Mouse (Mus musculus) Muller cell, postnatal 12 days (primary cell): Measurements from ENCODE around the gene Heatr5a.
A peak's percentile ranks its signal among the peaks of the same experiment; 100 is the strongest.

Experiments used
- DNase-seq: peaks from one replicate; pipeline ENCODE4 v3.0.0-alpha.2; 2015; ENCODE audit errors: inconsistent ontology term

Heatr5a gene

GRCm38 (mm10) chr12:51971070-51971664 is at the start of gene Heatr5a:
TSS of gene Heatr5a (minus strand) at chr12:51971321.
- peak; percentile 92 for DNase-seq

DNA sequence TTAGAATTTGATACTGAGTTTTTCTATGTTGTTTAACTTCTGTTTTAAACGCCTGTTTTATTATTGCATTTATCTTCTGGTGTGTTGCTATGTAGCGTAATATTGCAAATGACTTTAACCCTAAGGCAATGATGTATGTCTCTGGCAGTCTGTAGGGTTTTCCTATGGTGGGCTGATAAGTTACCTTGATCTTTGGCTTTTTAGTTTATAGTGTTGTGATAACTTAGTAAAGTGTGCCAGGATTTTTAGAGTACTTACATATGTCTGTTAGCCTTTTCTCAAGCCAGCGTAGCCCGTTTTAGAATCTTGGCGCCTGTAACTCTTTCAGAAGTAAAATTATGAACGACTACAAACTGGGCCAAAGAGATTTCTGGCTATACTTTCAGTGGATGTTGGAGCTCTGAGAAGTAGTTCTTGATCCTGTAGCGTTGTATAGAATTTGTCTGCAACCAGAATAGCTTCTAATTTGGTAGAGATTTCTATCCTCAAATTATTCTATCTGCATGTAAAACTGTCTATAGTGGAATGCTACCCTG is 43.4 kb upstream of the Heatr5a start:
- DNase-seq: no peak

GRCm38 (mm10) chr12:52014044-52014443 is 42.9 kb upstream of the Heatr5a start:
- no peak for DNase-seq

- DNase-seq: no peak
These were observed 42.2 kb upstream of the Heatr5a start for GRCm38 (mm10) chr12:52013274-52013673.

- DNase-seq: no peak
These were observed 41.0 kb upstream of the Heatr5a start for GRCm38 (mm10) chr12:52012159-52012558.

DNA sequence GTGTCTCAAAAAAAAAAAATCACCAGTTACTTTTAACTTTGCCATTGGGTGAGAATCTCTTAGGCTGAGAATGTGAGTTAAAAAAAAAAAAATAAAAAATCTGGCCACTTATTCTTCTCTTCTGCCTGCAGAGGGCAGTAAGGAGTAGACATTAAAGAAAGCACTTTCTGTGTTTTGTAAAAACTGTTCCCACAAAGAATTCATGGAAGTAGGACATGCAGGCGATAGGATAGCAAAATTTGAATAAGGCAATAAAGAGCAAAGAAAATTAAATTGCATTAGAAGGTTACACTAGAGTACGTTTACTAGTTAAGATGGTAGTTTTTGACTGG is 39.5 kb upstream of the Heatr5a start:
- peak; percentile 35 for DNase-seq

DNA sequence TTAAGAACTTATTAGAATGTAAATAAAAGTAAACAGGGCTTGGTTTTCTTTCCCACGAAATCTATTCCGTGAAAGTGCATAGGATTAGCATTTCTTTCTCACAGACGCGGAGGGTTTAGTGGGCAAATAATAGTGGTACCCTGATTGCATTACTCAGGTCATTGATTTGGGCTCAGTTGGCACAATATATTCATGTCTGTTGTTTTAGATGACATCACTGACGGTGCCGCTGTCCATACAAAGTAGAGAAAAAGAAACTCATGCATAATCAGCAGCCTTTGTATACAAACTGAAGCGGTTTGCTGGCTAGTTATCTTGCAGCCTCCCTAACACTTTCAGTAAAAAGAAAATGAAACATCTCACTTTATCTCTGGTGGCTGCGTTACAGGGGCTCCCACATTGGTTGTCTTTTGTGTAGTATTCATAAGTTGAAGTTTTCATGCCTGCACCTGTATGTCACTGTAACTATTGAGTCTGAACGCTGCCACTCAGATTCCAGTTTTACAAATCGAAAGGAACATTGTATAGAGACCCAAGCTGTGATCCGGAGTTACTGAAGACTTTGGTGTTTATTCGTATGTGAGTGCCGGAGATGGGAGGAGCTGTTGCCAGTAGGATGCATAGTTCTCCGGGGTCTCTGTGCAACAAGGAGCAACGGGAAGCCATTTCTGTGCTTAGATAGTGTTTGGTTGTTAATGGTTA is 39.0 kb upstream of the Heatr5a start:
- DNase-seq: peak; percentile 25

- no peak for DNase-seq
These were observed 35.5 kb upstream of the Heatr5a start for GRCm38 (mm10) chr12:52006633-52006994.

DNA sequence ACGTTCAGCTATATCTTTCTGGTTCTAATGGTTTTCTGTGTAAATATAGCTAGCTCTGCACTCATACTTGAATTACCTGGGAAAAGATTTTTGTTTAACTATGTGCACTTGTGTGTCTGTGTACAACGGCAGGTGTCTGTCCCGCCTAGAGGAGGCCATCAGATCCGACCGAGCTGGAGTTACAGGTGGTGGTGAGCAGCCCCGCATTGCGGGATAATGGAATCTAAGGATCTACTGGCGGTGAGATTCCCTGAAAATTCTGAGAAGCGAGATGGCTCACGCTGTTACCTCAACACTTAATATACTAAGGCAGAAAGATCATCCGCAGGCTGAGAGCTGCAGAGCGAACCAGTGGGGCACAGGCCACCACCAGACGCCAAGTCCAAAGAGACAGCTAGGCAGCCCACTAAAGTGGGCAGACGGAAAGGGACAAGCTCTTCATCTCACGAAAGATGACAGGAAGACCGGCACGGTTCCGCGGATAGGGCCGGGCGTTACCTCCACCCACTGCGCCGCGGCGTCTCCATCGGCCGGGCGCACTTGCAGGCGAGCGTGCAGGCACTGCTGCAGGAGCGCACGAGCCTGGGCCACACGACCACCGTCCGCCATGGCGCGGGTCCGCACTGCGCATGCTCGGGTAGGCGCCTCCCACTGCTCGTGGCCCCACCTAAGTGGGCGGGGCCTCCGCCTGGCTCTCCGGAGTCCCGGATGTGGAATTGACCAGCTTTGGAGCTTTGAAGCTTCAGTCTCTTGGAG is 34.9 kb upstream of the Heatr5a start, which contains the start of gene Dtd2:
Gene Dtd2 (minus strand): TSS at position 625 of the 756 bp plus-strand sequence.
- DNase-seq: peak; percentile 93

DNA sequence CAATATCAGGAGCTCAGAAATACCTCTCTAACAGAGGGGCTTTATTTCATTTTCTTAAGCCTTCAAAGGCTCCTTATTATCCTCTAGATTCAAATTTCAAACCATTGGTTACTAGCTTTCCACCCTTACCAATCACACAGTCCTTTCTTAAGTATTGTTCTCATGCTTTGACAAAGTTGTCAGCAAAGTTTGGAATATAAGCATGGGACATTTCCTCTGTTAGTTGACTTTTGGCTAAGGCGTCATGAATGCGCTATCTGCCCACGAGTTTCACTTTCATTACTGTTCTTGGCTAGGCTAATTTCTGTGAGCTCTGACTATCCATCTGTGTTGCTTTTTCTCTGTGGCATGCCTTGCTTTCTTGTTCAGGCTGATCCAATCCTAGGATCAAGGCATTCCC is 31.6 kb upstream of the Heatr5a start:
- no peak for DNase-seq

DNA sequence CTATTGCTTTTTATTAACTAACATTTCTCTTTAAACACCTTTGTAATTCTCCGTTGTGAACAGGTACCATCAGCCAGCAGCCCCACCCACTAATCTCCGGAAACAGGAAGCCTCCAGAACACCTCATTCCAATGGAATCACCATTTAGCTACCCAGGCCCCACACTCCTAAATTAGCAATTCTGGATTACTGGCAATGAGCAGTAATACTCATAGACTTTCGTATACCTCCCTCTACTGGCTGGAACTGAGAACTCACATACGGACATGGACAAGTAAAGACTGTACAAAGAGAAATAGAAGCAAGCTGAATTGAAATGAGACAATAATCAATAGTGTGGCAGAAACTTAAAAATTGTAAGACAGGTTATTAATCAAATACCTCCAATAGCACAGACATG is 30.4 kb upstream of the Heatr5a start:
- peak; percentile 49 for DNase-seq

DNA sequence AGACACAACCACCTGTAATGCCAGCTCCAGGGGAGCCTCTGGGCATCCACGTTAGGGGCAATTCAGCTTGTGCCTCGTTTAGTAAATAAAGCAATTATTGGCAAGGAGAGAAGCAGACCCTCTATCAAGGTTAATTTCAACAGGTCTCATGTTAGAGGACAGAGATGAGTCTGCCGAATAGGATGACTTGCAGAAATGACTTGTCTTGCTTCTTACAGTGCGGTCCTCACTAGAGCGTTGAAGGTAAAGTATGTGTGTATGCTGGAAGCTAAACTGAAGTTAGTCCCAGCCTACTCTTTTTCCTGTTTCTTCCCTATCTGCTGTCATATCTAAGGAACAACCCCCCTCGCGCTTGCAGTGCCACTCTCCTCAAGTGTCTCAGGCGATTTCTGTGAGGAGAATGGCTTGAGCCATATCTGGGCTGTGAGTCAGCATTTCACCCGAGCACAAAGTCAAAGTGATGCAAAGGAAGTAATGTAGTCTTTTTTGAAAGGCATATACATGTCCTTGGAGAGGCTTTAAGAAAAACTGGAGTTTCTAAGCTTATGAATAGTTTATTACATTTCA is 27.3 kb upstream of the Heatr5a start:
- DNase-seq: no peak

DNA sequence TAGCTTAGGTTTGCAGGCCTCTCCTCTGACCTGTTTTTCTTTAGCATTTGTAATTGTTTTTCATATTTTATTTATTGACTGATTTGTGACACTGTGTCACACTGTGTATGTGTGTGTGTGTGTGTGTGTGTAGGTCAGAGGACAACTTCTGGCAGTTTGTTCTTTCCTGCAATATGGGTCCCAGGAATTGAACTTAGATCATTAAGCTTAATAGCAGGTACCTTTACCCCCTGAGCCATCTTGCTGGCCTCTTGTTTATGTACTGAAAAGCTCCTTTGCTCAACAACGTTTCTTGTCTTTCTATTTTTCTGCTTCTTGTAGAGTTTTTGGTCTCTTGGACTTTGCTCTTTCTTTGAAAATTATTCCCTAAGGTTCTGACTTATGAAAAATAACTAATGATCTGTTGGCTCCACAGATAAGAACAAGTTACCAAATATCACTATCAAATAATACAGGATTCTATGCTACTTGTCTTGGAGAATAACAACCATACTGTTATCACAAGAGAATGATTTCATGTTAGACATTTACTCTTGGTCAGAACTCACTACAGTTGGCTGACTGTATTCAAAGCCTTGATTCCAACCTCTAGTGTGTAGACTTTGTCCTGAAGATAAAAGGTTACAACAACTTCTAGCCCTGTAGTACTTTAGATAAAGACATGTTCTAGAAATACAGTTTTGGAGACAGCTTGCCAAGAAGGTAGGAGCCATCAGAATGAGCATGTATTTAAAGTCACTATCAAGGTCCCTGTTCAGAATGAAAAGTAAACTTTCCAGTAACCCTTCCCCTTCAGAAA is 24.8 kb upstream of the Heatr5a start:
- DNase-seq: no peak

DNA sequence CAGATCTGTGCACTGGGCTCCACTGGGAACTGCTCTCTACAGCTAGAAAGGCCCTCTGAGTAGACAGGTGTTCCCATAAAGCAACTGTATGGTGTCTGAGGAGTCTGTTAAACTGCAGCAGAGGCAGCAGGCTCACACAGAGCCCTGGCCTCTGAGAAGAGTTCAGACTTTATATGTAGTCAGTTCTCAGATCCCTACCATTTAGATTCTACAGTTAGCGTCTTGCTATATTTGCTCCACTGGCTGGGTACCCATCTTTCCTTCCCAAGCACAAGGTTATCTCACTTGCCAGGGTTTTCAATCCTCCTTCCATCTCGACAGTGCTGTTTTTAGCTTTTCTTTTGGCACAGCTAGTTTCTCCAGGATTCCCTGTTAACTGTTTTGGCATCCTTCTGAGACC is 19.5 kb upstream of the Heatr5a start:
- no peak for DNase-seq

DNA sequence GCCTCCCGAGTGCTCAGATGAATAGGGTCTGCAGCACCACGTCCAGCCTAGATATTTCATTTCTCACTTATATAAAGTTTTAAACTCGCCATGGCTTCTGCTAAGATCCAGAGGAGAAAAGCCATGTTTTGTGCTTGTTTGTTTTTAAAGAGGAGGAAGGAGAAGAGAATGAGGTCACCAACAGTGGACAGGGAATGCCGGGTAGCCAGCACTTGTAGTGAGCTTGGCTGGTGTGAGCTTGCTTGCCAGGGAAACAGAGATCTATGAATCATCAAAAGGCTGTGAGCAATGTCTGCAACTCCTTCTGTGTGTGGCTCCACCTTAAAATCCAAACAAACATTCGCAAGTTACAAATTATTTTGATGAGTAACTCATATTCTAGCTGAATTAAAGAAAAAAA is 17.4 kb upstream of the Heatr5a start:
- DNase-seq: peak; percentile 29

- no peak for DNase-seq
These were observed 14.7 kb upstream of the Heatr5a start for GRCm38 (mm10) chr12:51985826-51986225.

- DNase-seq: no peak
These were observed 14.1 kb upstream of the Heatr5a start for GRCm38 (mm10) chr12:51985163-51985748.

DNA sequence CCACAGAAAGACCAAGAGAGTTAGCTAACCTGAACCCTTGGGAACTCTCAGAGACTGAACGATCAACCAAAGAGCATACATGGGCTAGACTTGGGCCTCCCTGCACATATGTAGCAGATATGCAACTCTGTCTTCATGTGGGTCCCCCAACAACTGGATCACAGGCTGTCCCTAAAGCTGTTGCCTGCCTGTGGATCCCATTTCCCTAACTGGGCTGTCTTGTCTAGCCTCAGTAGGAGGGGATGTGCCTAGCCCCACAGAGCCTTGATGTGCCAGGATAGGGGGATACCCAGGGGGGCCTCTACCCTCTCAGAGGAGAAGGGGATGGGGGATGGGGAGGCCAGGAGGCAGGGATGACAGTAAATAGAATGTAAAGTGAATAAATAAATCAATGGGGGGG is 12.5 kb upstream of the Heatr5a start:
- DNase-seq: no peak

DNA sequence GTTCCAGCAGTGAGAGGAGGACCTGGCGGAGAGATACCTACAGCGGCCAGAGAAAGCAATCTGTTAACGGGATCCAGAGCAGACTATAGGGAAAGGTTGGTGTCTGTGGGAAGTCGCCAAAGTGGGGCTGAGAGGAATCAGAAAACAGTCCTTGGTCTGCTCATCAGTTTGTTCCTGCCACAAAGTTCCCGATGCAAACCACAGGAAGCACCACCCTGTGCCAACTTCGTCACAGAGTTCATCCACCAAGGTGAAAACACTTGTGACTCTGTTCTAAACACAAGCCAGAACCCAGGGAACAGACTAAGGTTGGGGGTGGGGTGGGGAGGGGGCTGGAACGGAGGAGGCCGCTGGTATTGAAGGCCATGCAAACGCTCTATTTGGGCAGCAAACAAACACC is 5.4 kb upstream of the Heatr5a start:
- DNase-seq: no peak

GRCm38 (mm10) chr12:51974381-51974780 is 3.3 kb upstream of the Heatr5a start:
- DNase-seq: no peak
